Mouse (Mus musculus) left cerebral cortex, postnatal 10 days (tissue): Measurements from ENCODE around the gene Polr3b. TPM values are rescaled to one million over a fixed set of nuclear protein-coding genes. Genes with fewer than 3 reads are reported as not detected.

Experiments used
- DNase-seq, 2 experiments: peaks; one replicate each; pipeline ENCODE4 v3.0.0; 2021 to 2022; ENCODE audit warnings: low spot score in 2 of 2, mixed read lengths in 1 of 2; ENCODE audit errors: extremely low spot score in 1 of 2
- intact Hi-C: fragments of 180-260 bp; cut with DNase I; formaldehyde crosslinking; loops from one replicate; pipeline ENCODE4 v1.15.1; 2025
- total RNA-seq, 2 experiments: library from RNA; stranded (reverse); gene quantifications; 2 replicates each; pipeline ENCODE4 v1.2.3; 2021

Polr3b gene
- 10 to 100 TPM; 16.1 to 16.5 TPM for total RNA-seq

DNA sequence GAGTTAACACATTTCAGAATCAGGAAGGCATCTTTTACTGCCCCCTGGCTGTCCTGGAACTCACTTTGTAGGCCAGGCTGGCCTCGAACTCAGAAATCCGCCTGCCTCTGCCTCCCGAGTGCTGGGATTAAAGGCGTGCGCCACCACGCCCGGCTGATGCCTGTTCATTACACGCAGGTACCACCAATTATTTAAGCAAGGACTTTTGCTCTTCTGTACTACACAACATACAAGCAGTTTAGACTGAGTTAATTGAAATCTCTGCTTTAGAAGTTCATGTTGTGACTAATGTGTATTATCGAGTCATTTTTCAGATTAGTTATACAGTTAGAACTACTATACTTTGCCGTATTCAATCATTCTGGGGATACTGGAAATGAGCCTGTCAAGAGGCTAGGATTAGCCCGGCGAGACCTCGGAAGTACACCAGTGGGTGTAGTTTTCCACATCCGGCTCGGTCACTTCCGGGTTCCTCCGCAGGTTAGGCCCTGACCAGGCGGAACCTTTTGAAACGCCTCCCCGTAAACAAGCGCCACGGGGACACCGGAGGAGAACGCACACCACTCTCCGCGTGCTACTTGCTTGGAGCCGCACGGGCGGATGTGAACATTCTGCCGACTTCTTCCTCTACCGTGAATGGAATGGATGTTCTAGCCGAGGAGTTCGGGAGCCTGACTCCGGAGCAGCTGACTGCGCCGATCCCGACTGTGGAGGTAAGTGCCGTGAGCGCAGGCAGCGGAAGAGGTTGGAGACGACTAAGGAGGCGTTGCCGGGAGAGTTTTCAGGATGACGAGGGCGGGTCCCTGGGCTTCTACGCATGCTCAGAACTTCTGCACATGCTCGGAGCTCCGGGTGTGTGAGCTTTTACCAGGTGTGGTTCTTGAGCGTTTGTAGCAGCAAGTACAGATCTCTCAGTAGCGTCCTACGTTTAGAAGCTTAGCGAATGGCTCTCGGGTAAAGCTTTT is at the start of gene Polr3b:
Polr3b (plus strand) TSS at position 467 of the 965 bp plus-strand sequence.
- intact Hi-C loops = loop anchor here (5.0 kb wide), 2 partner anchors 45 to 90 kb away; partner anchors contain the start of genes Ckap4 and Tcp11l2
- DNase-seq = peak; percentile 93 to 95

DNA sequence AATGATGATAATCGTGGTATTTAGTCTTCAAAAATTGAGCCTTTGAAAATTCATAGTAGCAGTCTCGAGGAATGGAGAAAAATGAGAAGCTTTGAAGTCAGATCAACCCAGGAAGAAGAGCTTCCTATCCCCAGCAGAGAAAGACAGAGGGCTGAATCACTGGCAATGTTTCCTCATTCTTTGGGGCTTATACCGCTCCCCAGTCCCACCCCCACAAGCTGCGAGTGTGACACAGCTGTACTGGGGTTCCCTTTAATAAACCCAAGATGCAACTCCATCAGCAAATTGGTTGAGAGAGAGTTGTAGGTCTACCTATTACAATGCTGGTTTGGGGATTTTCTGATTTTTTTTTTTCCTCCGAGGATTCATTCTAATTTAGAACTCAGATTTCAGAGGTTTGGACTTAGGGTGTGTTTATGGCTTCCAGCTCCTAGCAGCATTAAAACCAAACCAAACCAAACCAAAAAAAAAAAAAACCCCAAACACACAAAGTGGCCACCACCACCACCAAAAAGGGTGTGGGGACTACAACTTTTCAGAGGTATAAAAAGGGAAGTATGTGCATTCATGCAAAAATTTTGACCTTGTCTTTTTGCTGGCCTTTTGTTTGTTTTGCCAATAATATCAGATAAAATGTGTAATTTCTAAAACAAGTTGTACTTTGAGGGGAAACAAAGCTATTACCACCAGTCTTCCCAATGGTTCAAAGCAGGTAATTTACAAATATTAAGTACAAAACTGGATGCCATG is 48.2 kb upstream of the Polr3b start:
- no peak for DNase-seq
- intact Hi-C loops = no loop called here

DNA sequence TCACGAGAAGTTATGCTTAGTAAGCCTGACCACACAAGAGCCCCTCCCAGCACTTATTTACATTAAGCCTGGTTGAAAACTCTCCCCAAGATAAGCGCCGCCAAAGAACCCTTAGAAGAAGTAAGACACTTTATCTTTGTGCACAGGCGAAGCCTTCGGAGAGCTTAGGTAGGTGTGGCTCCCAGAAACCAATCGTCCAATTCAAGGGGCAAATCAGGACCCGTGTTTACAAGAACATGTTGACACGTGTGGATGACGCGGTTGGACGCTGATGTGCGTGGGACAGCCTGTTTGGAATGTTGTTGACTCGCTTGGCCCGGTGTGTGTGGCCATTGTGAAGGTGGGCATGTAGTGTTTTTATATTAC is 46.1 kb upstream of the Polr3b start:
- intact Hi-C loops = loop anchor here (5.0 kb wide), 2 partner anchors 44 to 46 kb away; partner anchors contain the start of genes Ckap4 and Polr3b
- DNase-seq = no peak

DNA sequence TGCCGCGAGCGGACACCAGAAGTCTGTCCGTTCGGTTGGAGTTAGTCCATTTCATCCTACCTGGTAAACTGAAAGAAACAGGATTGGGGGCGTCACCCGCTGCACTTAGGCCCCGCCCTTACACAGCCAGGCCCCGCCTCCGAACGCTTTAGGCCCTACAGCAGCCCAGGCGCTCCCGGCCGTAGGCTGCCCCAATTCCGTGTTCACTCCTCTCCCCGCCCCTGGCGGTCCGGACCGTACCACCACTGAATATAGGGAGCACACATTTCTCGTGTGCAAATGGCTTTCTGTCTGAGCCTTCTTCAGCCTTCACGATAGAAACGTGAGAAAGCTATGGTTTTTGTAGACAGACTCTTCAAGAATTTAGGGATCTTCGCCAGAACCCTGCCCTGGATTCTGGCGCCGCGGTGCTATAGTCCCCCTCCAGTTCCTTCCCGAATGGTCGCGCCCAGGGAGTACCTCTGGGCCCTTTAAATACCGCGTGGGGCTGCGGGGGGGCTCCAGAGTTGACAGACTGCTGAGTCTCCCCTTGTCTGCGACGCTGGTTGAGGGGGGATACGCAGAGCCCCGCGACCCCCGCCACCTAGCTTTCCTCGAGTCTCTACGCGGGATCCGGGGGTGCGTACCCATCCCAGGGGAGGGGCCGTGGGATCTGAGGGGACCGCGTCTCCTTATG is 45.6 kb upstream of the Polr3b start, which contains the start of gene Tcp11l2:
Tcp11l2 (plus strand) TSS at position 232 of the 676 bp plus-strand sequence.
- intact Hi-C loops = loop anchor here (5.0 kb wide), 2 partner anchors 44 to 46 kb away; partner anchors contain the start of genes Ckap4 and Polr3b
- peak; percentile 87 to 94 for DNase-seq

DNA sequence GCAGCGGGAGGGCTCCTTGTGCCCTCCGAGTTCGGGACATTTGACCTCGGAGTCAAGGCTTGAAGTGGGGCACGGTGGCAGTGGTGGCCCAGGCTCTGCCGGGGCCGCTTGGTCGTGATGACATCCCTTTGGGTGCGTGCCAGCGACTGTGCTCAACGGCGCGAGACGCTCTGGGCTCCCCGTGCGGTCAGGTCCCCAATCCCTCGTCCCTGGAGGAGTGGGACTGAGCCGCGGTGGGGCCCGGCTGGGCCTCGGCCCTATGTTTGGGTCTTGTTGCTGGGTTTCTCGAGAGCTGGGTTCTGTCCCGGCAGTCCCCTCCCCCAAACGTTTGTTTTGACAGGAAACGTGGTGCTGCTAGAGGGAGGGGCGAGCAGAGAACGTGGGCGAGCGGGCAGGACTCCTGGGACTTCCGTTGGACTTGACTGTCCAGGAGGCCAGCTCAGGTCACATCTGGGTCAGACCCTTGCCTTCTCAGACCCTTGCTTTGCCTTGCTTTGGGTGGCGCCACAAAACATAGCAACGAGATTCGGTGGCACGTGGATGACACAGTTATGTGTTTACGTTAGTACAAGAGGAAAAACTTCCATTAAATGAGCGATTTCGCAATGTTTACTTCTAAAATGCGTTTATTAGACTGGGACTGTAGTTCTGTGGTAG is 44.9 kb upstream of the Polr3b start:
- DNase-seq = peak; percentile 37 to 90
- intact Hi-C loops = loop anchor here (5.0 kb wide), 2 partner anchors 45 kb away; partner anchors contain the start of genes Ckap4 and Polr3b

DNA sequence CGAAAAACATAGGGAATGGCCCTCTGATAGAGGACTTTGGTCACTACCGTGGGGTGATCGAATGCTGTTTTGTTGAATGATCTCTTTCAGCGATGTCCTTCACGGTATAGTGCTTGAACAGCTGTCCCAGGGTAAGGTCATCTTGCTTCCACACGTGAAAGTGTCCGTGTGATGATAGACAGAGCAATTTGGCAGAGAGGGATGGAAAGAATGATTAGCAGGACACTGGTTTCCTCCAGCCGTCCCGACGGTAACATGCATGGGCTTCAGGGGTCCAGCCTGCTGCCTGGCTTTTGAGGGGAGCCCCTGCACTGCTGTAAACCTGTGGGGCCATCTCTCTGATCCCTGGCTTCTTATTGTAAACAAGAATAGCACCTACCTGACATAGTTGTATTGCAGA is 43.4 kb upstream of the Polr3b start:
- no peak for DNase-seq
- intact Hi-C loops = loop anchor here (5.0 kb wide), 2 partner anchors 44 to 46 kb away; partner anchors contain the start of genes Ckap4 and Polr3b

DNA sequence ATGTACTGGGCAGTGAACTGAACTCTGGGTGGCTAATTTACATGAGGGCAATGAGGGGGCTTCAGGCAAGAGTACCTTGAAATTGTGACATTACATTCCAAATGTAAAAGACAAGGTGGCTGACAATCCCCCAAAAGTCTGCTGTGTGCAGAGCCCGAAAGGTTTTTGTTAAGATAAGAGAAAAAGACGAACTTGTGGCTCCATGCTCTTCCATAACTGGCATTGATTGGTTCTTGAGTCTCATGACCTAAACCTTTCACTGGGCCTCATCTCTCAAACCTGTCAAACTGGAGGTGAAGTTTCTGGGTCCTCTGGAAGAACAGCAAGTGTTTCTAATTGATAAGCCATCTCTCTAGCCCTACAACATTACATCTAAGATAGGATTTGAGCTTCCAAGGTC is 42.6 kb upstream of the Polr3b start:
- intact Hi-C loops = loop anchor here (5.0 kb wide), 2 partner anchors 43 to 47 kb away; partner anchors contain the start of genes Ckap4 and Polr3b
- DNase-seq = no peak

DNA sequence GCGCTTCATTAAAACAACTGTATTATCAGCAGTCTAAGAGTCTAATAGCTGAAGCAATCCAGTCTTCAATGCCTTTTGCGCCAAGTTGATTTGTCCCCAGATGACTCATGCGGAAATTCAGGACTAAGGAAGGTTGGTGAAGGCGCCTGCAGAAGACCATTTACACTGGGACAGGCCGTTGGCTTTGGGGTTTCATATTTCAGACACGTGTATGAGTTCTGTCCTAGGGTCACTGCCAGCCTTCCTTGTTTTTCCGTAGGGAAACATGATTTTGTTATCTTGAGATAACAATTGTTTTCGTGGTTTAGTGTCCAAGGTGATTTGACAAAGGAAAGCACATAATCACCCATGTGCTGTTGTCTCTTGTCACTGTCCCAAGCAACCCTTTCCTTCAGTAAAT is 40.9 kb upstream of the Polr3b start:
- intact Hi-C loops = no loop called here

DNA sequence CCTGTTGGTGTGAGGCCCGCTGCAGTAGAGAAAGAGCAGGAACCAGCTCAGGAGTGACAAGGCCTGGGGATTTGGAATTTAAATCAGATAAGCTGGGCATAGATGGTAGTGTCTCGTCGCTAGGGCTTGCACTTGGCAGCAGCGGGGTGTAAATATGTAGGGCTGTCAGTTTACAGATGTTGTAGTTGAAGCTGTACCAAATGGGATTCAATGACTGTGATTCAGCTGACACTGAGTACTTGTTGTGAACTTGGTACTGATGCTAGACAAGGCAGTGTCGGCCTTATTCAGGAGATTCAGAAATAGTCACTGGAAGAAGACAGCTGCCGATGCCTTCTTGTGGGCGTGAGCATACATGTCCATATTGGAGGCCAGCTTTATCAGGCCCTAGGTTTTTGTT is 39.9 kb upstream of the Polr3b start:
- DNase-seq = peak in 1 of 2 experiments; percentile 34
- intact Hi-C loops = no loop called here

More for the DNA sequence above, 40.9 kb upstream of the Polr3b start:
- DNase-seq = no peak

DNA sequence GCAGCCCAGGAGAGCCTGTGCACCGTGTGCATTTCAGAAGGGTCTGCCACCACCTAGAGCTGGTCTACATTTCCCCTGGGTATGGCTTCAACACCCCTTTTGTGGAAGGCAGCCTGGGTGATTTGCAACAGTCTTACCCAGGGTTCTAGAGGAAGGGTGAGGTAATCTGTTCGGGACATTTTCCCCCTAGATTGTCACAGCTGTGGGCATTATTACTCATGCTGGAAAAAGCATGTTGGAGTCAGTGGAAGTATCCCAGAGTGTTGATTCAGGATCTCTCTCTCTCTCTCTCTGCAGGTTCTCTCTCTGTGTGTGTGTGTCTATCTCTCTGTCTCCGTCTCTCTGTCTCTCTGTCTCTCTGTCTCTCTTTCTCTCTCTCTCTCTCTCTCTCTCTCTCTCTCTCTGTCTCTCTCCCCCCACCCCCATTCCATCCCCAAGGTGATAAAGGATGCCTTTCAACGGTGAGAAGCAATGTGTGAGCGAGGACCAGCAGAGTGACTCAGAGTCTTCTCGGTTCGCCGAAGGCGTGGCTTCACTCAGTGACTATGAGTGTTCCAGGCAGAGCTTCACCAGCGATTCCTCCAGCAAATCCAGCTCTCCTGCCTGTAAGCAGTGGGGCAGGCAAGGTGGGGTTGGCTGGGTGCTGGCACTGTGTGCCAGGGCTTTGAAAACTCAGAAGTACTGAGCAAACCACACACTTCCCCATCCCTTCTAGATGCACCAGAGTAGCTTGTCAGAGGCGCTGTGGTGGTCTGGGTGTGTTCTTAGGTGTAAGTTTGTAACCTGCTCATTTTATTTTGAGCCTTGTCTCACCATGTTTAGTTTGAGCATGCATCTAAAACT is 37.4 kb upstream of the Polr3b start:
- intact Hi-C loops = no loop called here
- no peak for DNase-seq

DNA sequence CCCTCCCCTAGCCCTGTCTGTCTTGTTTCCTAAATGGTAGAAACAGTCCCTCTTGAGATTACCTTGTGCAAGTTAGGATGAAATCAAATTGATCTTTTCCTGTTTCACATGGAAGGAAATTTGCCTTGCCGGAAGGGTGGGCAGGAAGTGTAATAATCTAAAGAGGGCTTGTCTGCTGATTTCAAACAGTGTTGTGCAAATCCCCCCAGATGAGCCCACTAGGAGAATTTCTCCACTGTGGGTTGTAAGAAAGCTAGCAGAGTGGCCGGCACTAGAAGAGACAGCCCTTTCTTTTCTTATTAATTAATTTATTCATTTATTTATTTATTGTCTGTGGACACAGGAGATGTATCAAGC is 36.8 kb upstream of the Polr3b start:
- DNase-seq = no peak
- intact Hi-C loops = no loop called here

DNA sequence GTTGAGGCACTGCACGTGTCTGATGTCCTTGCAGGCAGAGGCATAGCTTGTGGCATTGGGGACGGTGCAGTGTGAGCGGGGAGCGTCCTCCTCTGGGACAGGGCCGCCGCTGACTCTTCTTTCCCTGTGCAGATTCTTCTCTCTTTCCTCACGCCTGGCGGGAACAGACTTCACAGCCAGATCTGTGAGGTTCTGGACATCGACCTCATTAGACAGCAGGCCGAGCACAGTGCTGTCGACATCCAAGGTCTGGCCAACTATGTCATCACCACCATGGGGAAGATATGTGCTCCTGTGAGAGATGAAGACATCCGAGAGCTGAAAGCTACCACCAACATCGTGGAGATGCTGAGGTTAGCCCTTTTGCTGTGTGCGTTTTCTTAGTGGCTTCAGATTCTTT is 31.1 kb upstream of the Polr3b start:
- intact Hi-C loops = no loop called here
- no peak for DNase-seq

DNA sequence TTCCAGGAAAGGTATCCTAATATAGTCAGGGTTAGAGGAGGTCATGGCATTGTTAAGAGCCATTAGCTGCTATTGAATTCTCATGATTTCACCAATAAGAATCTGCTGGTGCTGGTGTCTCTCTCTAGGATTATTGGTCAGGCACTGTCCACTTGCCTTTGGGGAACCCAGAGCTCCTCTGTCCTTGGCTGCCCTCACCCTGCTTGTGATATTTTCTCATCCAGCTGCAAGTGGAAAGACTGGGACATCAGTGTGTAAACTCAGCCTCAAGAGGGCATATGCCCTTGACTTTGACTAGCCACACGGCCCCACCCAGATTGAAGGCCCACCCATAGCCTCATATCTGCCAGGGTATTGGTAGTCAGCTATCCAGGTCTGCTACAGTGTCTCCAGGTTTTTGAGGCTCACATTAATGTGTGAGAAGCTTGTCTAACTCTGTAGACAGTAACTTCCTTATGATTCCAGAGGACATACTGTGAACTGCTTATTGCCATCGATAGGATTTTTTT is 30.4 kb upstream of the Polr3b start:
- DNase-seq = no peak
- intact Hi-C loops = no loop called here

DNA sequence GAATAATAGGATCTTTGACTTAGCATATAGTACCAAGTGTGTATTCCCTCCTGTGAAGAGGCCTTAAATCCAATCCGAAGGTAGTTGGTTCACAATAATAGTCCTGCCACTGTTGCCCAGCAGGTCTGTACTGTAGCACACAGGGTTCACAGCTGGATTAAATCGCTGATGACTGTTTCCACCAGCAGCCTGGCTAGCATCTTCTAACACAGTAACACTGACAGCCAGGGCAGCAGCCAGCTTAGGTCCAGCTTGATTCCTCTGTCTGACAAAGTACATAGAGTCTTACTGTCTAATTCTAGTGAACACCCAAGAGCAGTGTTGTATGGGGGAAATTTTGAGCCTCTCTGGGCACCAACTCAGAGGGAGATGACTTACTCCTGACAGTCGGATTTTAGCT is 29.3 kb upstream of the Polr3b start:
- no peak for DNase-seq
- intact Hi-C loops = no loop called here

DNA sequence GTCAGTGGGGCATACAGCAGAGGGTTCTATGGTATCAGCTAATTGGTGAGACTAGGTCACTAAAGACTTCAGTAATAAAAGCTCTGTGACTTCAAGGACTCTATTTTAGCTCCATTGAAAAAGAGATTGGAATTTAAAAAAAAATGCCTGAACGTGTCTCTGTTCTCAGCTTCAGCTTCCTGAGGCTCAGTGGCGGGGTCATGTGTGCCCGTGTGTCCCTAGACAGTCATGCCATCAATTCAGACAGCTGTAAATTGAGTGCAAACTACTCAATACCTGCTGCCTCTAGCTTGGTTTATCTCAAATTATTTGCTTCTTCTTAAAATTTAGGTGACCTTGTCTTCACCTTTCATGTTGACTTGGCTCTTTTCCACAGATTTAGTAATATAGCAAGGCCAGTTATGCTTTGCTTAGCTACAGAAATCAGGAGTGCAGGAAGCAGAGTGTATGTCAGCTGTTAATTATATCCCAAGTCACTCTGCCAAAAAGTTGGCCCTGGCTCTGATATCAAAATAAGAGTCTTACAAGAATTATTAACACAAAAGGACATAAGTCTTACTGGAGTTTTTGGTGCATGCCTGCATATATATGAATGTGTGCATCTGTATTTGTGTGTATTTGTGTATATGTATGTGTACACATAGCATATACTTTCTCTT is 24.8 kb upstream of the Polr3b start:
- intact Hi-C loops = no loop called here
- no peak for DNase-seq

DNA sequence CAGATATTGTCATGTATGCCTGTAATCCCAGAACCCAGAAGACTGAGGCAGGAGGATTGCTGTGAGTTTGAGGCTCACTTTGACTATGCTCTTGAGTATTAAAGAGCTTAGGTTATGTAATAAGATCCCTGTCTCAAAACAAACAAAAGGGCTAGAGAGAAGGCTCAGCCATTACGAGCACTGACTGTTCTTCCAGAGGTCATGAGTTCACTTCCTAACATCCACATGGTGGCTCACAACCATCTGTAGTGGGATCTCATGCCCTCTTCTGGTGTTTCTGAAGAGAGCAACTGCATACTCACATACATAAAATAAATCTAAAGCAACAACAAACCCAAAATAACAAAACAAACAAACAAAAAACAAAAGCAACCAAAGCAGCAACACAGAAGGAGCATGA is 23.9 kb upstream of the Polr3b start:
- DNase-seq = no peak
- intact Hi-C loops = no loop called here

DNA sequence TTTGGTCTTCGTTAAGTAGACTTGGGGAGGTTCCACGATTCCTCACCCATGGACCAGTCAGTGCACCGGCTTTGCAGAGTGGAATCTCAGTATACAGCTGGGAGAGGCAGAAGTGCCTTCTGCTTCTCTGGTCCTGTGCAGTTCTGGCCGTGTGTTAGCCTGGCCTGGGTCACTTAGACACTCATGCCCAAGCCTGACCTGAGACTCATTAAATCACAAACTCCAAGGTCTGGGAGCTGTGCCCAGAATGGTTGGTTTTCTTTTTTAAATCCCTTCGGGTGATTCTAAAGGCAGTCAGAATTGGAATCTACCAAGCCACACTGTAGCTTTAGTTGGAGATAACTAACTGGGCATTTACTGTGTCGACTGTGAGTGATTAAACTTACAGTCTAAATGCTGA is 22.0 kb upstream of the Polr3b start:
- intact Hi-C loops = no loop called here
- no peak for DNase-seq
